Mouse (Mus musculus) limb, embryonic 13.5 days (tissue): ENCODE data around the gene Dnase1. TPM values are rescaled to one million over a fixed set of nuclear protein-coding genes. Genes with fewer than 3 reads are reported as not detected.
"Not testable (repeated sequence)": the region's sequence is repeated elsewhere in the genome, so short reads cannot be mapped to it uniquely, and the experiment has no call there.

Source experiments
- ATAC-seq: fragments of 200-750 bp; cut with Nextera tagmentation; 2 replicates; pipeline ENCODE4 v1.8.0; 2017; ENCODE audit warnings: low read depth, moderate number of reproducible peaks, moderate TSS enrichment; ENCODE audit not compliant: low FRiP score
- H3K27ac ChIP-seq: fragments of 300-500 bp; sonication (generic); 2 replicates; pipeline ENCODE4 v1.5.1; 2015; ENCODE audit warnings: inconsistent platforms, mild to moderate bottlenecking, moderate library complexity
- H3K27me3 ChIP-seq: fragments of 300-500 bp; sonication (generic); 2 replicates; pipeline ENCODE4 v1.6.1; 2015; ENCODE audit warnings: mild to moderate bottlenecking, inconsistent platforms
- H3K36me3 ChIP-seq: fragments of 300-500 bp; sonication (generic); 2 replicates; pipeline ENCODE4 v1.6.1; 2015; ENCODE audit warnings: inconsistent platforms, mild to moderate bottlenecking, moderate library complexity
- H3K4me1 ChIP-seq: fragments of 300-500 bp; sonication (generic); 2 replicates; pipeline ENCODE4 v1.6.1; 2015; ENCODE audit warnings: inconsistent platforms
- H3K4me2 ChIP-seq: fragments of 300-500 bp; sonication (generic); replicated peaks from 2 replicates; pipeline ENCODE4 v1.6.1; 2015; ENCODE audit warnings: inconsistent platforms, mild to moderate bottlenecking, moderate library complexity
- H3K4me3 ChIP-seq: fragments of 300-500 bp; sonication (generic); 2 replicates; pipeline ENCODE4 v1.5.1; 2015; ENCODE audit warnings: moderate library complexity, mild to moderate bottlenecking, inconsistent platforms
- H3K9ac ChIP-seq: fragments of 300-500 bp; sonication (generic); 2 replicates; pipeline ENCODE4 v1.6.1; 2015; ENCODE audit warnings: mild to moderate bottlenecking, inconsistent platforms
- H3K9me3 ChIP-seq: fragments of 300-500 bp; sonication (generic); 2 replicates; pipeline ENCODE4 v1.6.1; 2016; ENCODE audit warnings: inconsistent platforms
- WGBS: fragments of 180-500 bp; shearing (Covaris S2); methylation state at CpG from one replicate; pipeline ENCODE4 v1.1.7; 2015; 5-methylcytosine and 5-hydroxymethylcytosine counted together
- polyA plus RNA-seq: library from polyadenylated mRNA; unstranded; fragments of >200 nt; fragmentation: Nextera tagmentation; extraction: Ambion mirVana; gene quantifications from 2 replicates; pipeline ENCODE4 v1.2.1, GENCODE M21; 2015

Gene Dnase1
- 6.2 and 6.7 TPM in 2 replicates for polyA plus RNA-seq

GRCm38 (mm10) chr16:4036807-4037206 lies at the start of gene Dnase1:
Gene Dnase1, plus strand, starts transcription at chr16:4036942.
- WGBS = 89% methylated on average over 5 of the region's 5 CpGs
- no peaks in the 10 kb centered on the region for H3K4me1 ChIP-seq
- H3K27me3 ChIP-seq = no peaks in the 10 kb centered on the region
- H3K4me3 ChIP-seq = no peak within 1 kb of the TSS
- H3K27ac ChIP-seq = no peak within 1 kb of the TSS
- no peaks in the 10 kb centered on the region for H3K9me3 ChIP-seq
- no peak within 1 kb of the TSS for H3K9ac ChIP-seq
- H3K4me2 ChIP-seq = no peak within 1 kb of the TSS
- no peak for ATAC-seq
- peaks cover 55% of the 10 kb centered on the region for H3K36me3 ChIP-seq

- H3K9ac ChIP-seq = no peak overlapping the region
- H3K4me3 ChIP-seq = no peak overlapping the region
- WGBS = 94% methylated on average over 4 of the region's 4 CpGs
- no peaks in the 10 kb centered on the region for H3K4me1 ChIP-seq
- peaks cover 99% of the 10 kb centered on the region for H3K36me3 ChIP-seq
- H3K27me3 ChIP-seq = no peaks in the 10 kb centered on the region
- no peaks in the 10 kb centered on the region for H3K9me3 ChIP-seq
- no peak for ATAC-seq
- H3K4me2 ChIP-seq = no peak overlapping the region
- no peak overlapping the region for H3K27ac ChIP-seq
These were observed 48.3 kb upstream of the Dnase1 start for GRCm38 (mm10) chr16:3988410-3988809.

- Histone ChIP-seq H3K9me3 (no peaks in the 10 kb centered on the region), H3K27ac (peak within 1 kb of the TSS; percentile 83), H3K4me1 (peaks cover 14% of the 10 kb centered on the region), H3K9ac (peak within 1 kb of the TSS; percentile 91), H3K4me3 (peak within 1 kb of the TSS; percentile 90), H3K4me2 (peak within 1 kb of the TSS; percentile 82), H3K36me3 (peaks cover 25% of the 10 kb centered on the region), H3K27me3 (no peaks in the 10 kb centered on the region)
- ATAC-seq = peak; percentile 97
- WGBS = 1% methylated on average over 57 of the region's 58 CpGs
These were observed 33.0 kb upstream of the Dnase1 start, which contains the start of gene Slx4 for GRCm38 (mm10) chr16:4003489-4004398. Gene Slx4, minus strand, starts transcription at chr16:4003770.

- no peak overlapping the region for H3K27ac ChIP-seq
- H3K27me3 ChIP-seq = no peaks in the 10 kb centered on the region
- H3K9ac ChIP-seq = no peak overlapping the region
- peaks cover 12% of the 10 kb centered on the region; the same call in 1 of the 2 replicates for H3K9me3 ChIP-seq
- WGBS = 75% methylated on average over 4 of the region's 4 CpGs
- no peak for ATAC-seq
- no peak overlapping the region for H3K4me3 ChIP-seq
- no peak overlapping the region for H3K4me2 ChIP-seq
- no peaks in the 10 kb centered on the region for H3K36me3 ChIP-seq
- H3K4me1 ChIP-seq = no peaks in the 10 kb centered on the region
These were observed 23.7 kb upstream of the Dnase1 start for GRCm38 (mm10) chr16:4012882-4013570.

- Histone ChIP-seq H3K36me3 (no peaks in the 10 kb centered on the region), H3K4me2 (no peak overlapping the region), H3K9ac (no peak overlapping the region), H3K9me3 (peaks cover 12% of the 10 kb centered on the region; the same call in 1 of the 2 replicates), H3K4me3 (no peak overlapping the region), H3K27ac (no peak overlapping the region), H3K4me1 (no peaks in the 10 kb centered on the region), H3K27me3 (no peaks in the 10 kb centered on the region)
- no peak for ATAC-seq
- 75% methylated on average over 5 of the region's 5 CpGs for WGBS
These were observed 22.6 kb upstream of the Dnase1 start for GRCm38 (mm10) chr16:4014040-4014668.

GRCm38 (mm10) chr16:4016786-4017185 lies 20.0 kb upstream of the Dnase1 start:
- not testable (repeated sequence) for H3K27me3 ChIP-seq, H3K4me1 ChIP-seq, H3K9ac ChIP-seq, H3K4me2 ChIP-seq, H3K4me3 ChIP-seq, H3K27ac ChIP-seq, H3K36me3 ChIP-seq, ATAC-seq
- 81% methylated on average over 17 of the region's 17 CpGs for WGBS
- peaks cover 12% of the 10 kb centered on the region; the same call in 1 of the 2 replicates for H3K9me3 ChIP-seq

- H3K4me2 ChIP-seq, H3K9ac ChIP-seq, H3K27ac ChIP-seq, H3K36me3 ChIP-seq, ATAC-seq, H3K27me3 ChIP-seq, H3K4me3 ChIP-seq, H3K4me1 ChIP-seq: not testable (repeated sequence)
- peaks cover 12% of the 10 kb centered on the region; the same call in 1 of the 2 replicates for H3K9me3 ChIP-seq
- WGBS = 67% methylated on average over 6 of the region's 6 CpGs
These were observed 19.3 kb upstream of the Dnase1 start for GRCm38 (mm10) chr16:4017466-4017865.

- 80% methylated on average over 1 of the region's 1 CpGs for WGBS
- no peak for ATAC-seq
- no peak overlapping the region for H3K4me3 ChIP-seq
These were observed 15.5 kb upstream of the Dnase1 start for GRCm38 (mm10) chr16:4021241-4021640.

GRCm38 (mm10) chr16:4022719-4023118 lies 14.0 kb upstream of the Dnase1 start:
- WGBS = 72% methylated on average over 4 of the region's 4 CpGs
- H3K4me3 ChIP-seq = no peak overlapping the region
- no peaks in the 10 kb centered on the region for H3K4me1 ChIP-seq
- H3K27ac ChIP-seq = no peak overlapping the region
- H3K36me3 ChIP-seq = no peaks in the 10 kb centered on the region
- H3K9ac ChIP-seq = no peak overlapping the region
- no peak overlapping the region for H3K4me2 ChIP-seq
- no peak for ATAC-seq
- H3K27me3 ChIP-seq = no peaks in the 10 kb centered on the region
- H3K9me3 ChIP-seq = no peaks in the 10 kb centered on the region

More at GRCm38 (mm10) chr16:4021241-4021640, 15.5 kb upstream of the Dnase1 start:
- H3K36me3 ChIP-seq = no peaks in the 10 kb centered on the region
- no peaks in the 10 kb centered on the region for H3K27me3 ChIP-seq
- H3K4me2 ChIP-seq = no peak overlapping the region
- no peaks in the 10 kb centered on the region for H3K4me1 ChIP-seq
- no peaks in the 10 kb centered on the region for H3K9me3 ChIP-seq
- no peak overlapping the region for H3K27ac ChIP-seq
- no peak overlapping the region for H3K9ac ChIP-seq

GRCm38 (mm10) chr16:4026672-4027071 lies 10.1 kb upstream of the Dnase1 start:
- no peak for ATAC-seq
- no peak overlapping the region for H3K4me2 ChIP-seq
- no peak overlapping the region for H3K27ac ChIP-seq
- WGBS = 62% methylated on average over 1 of the region's 1 CpGs
- H3K4me1 ChIP-seq = no peaks in the 10 kb centered on the region
- no peaks in the 10 kb centered on the region for H3K36me3 ChIP-seq
- H3K9ac ChIP-seq = no peak overlapping the region
- H3K4me3 ChIP-seq = no peak overlapping the region
- H3K27me3 ChIP-seq = no peaks in the 10 kb centered on the region
- no peaks in the 10 kb centered on the region for H3K9me3 ChIP-seq

- ATAC-seq = no peak
- WGBS = 77% methylated on average over 3 of the region's 3 CpGs
- Histone ChIP-seq H3K9ac (no peak overlapping the region), H3K9me3 (no peaks in the 10 kb centered on the region), H3K4me2 (no peak overlapping the region), H3K4me1 (no peaks in the 10 kb centered on the region), H3K36me3 (no peaks in the 10 kb centered on the region), H3K4me3 (no peak overlapping the region), H3K27ac (no peak overlapping the region), H3K27me3 (no peaks in the 10 kb centered on the region)
These were observed 9.5 kb upstream of the Dnase1 start for GRCm38 (mm10) chr16:4027211-4027610.

- ATAC-seq = no peak
- H3K27ac ChIP-seq = no peak overlapping the region
- H3K36me3 ChIP-seq = no peaks in the 10 kb centered on the region
- WGBS = 88% methylated on average over 5 of the region's 5 CpGs
- H3K27me3 ChIP-seq = no peaks in the 10 kb centered on the region
- no peak overlapping the region for H3K4me2 ChIP-seq
- no peak overlapping the region for H3K4me3 ChIP-seq
- H3K4me1 ChIP-seq = no peaks in the 10 kb centered on the region
- H3K9me3 ChIP-seq = no peaks in the 10 kb centered on the region
- H3K9ac ChIP-seq = no peak overlapping the region
These were observed 7.3 kb upstream of the Dnase1 start for GRCm38 (mm10) chr16:4029371-4029841.
